ENCODE assay signal across 9 mouse cellular contexts in genomic region chr13:119625952-119626351, GRCm38 (mm10). TPM values are rescaled to one million over a fixed set of nuclear protein-coding genes. Genes with fewer than 3 reads are reported as not detected.
A peak's percentile ranks its signal among the peaks of the same experiment; 100 is the strongest.
DNase-seq lines count a peak whose midpoint lies in the region; ATAC-seq and TF ChIP-seq lines count a peak whose summit lies in the region.
"Not testable (repeated sequence)": the region's sequence is repeated elsewhere in the genome, so short reads cannot be mapped to it uniquely, and the experiment has no call there.
"Had no signal": no experiment of that assay in that cellular context is flagged by ENCODE, and none has a peak within 500 bp of the region (broad histone marks: within the 10 kb centered on the region; RNA-seq: fewer than 3 reads in every experiment).

No protein-coding gene starts in this region.

- peak; percentile 60 for TF ChIP-seq CTCF in layer of hippocampus, adult 2 months (conservative IDR thresholded peaks at IDR 0.05)
- TF ChIP-seq CTCF in testis, adult 2 months (IDR thresholded peaks at IDR 0.05; ENCODE audit: control insufficient read depth, insufficient read depth, insufficient replicate concordance, low read depth, low read length), result peak; percentile 17; the same call in 1 of the 2 replicates

- H3K36me3 ChIP-seq in testis, adult 2 months (ENCODE audit: control insufficient read depth, insufficient read depth, low read length), result not testable (repeated sequence)

- peak; percentile 17 to 33 for DNase-seq in B cell, adult 2 months
- peak; percentile 18 for DNase-seq in adrenal gland, adult 2 months
- DNase-seq in kidney, adult 11 months, result peak; percentile 45
- DNase-seq in layer of hippocampus, adult 2 months (ENCODE audit: low spot score in 2 of 2), result not testable (repeated sequence)

- ATAC-seq in common myeloid progenitor, adult 5-6 weeks (replicated peaks; ENCODE audit: low read depth, poor library complexity, severe bottlenecking), result peak; percentile 80
- ATAC-seq in granulocyte monocyte progenitor cell, adult 5-6 weeks (replicated peaks; ENCODE audit: poor library complexity, severe bottlenecking), result peak; percentile 70; the same call in 1 of the 2 replicates
- ATAC-seq in megakaryocyte progenitor cell, adult 5-6 weeks (replicated peaks; ENCODE audit: poor library complexity), result peak; percentile 91

- not testable (repeated sequence) for H3K27me3 ChIP-seq in testis, adult 2 months (ENCODE audit: control insufficient read depth, insufficient read depth, low read length)

- not testable (repeated sequence) for H3K27ac ChIP-seq in layer of hippocampus, adult 2 months; testis, adult 2 months (ENCODE audit: control insufficient read depth, insufficient read depth, low read depth, low read length)

- TF ChIP-seq POLR2A in testis, adult 2 months (IDR thresholded peaks at IDR 0.05; ENCODE audit: control insufficient read depth, low read depth, low read length), result not testable (repeated sequence)

- not testable (repeated sequence) for H3K4me3 ChIP-seq in layer of hippocampus, adult 2 months; testis, adult 2 months (ENCODE audit: control insufficient read depth, low read depth, low read length)

- H3K4me1 ChIP-seq in testis, adult 2 months (ENCODE audit: control insufficient read depth, insufficient read depth, low read length), result not testable (repeated sequence)

RNA-seq across cellular contexts. Expression of gene Ccl28, which starts 2.3 kb away (rescaled TPM):
- total RNA-seq in adrenal gland, adult 2 months (2021), result 1 to 10 TPM in 1 of 2 experiments, under 1 TPM in 1; 0.62 to 1.0 TPM
- polyA plus RNA-seq in adrenal gland, adult 2 months (2012; rRNA removed), result not detected in 2 replicates
- 0.46 TPM in 1 of 2 replicates, not detected in the other for total RNA-seq in common myeloid progenitor, adult 5-6 weeks (2017)
- total RNA-seq in granulocyte monocyte progenitor cell, adult 5-6 weeks (2014; fragmentation: Nextera tagmentation), result 0.94 TPM in 1 of 2 replicates, not detected in the other
- total RNA-seq in granulocyte monocyte progenitor cell, adult 5-6 weeks (2017), result 0.26 TPM in 1 of 2 replicates, not detected in the other
- total RNA-seq in layer of hippocampus, adult 2 months (2021), result 1 to 10 TPM; 1.6 to 1.7 TPM
- total RNA-seq in megakaryocyte progenitor cell, adult 5-6 weeks (2015), result 0.12 and 0.22 TPM in 2 replicates
- total RNA-seq in megakaryocyte progenitor cell, adult 5-6 weeks (2017), result 0.27 and 0.67 TPM in 2 replicates
- polyA plus RNA-seq in testis, adult 2 months (2012; rRNA removed), result 2.3 and 3.7 TPM in 2 replicates
- polyA plus RNA-seq: heart, embryonic 14.5 days had no signal
